Mouse (Mus musculus): ENCODE results near the gene Lce3a.

The Lce3a gene

DNA sequence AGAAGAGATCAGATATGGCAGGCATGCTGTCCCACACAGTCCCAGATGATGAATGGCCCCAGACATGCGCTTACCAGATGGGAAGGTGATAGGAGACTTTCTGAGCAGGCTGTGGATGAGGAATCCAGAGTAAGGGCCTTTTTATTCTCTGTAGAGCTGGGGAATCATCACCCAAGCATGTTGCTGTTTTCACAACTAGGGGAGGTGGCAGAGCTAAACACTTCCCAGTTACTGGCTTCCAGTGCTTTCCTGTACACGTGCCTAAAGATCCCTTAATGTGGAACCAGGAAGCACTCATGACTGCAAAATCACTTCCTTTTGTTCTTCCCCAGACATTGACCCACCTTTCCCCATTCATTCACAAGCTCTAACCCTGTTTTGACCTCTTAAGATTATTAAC, at the start of gene Lce3a:
TSS of gene Lce3a (minus strand) at position 101 of the 400 bp plus-strand sequence.
- no peak for DNase-seq

- DNase-seq = no peak
Measured at GRCm38 (mm10) chr3:92966761-92967160, 40.7 kb upstream of the Lce3a start, which contains the start of gene Lce3e. Gene Lce3e, plus strand, starts transcription at chr3:92967061.

DNA sequence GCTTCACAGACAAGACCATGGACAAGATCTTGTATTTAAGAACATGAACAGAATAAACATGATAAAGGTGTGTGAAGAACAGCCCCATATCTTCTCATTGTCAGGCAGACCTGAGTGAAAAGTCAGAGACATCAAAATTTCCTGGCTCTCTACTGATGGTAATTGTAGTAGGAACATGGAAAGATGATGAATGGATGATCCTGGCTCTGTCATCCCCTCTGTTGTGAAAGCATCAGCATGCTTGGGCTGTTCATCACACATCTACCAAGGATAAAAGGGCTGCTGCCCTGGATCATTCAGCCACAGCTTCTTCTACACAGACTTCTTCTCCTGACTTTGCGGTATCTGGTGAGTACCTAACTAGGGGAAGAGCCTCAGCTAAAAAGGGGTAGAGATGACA, 31.1 kb upstream of the Lce3a start, which contains the start of gene Lce3d:
TSS of gene Lce3d (plus strand) at position 301 of the 400 bp plus-strand sequence.
- DNase-seq = no peak

- DNase-seq = no peak
Measured at GRCm38 (mm10) chr3:92944186-92944585, 18.2 kb upstream of the Lce3a start, which contains the start of gene Lce3c. Gene Lce3c, plus strand, starts transcription at chr3:92944486.

DNA sequence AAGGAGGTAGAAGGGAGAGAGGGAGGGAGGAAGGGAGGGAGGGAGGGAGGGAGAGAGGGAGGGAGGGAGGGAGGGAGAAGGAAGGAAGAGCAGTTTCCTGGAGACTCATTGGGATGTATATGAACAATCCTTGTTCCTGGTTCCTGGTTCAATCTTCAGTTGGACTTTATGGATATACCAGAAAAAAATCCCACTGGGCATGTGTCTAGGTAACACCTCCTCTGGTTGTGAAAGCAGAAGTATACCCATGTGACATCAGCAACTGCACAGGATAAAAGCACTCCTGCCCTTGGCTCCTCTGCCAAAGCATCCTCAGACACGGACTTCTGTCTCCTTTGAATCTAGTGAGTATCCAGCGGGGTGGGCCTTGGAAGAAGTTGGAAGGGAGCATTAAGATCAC, 6.6 kb upstream of the Lce3a start, which contains the start of gene Lce3b:
TSS of gene Lce3b (plus strand) at position 301 of the 400 bp plus-strand sequence.
- no peak for DNase-seq

GRCm38 (mm10) chr3:92920364-92920763, 5.7 kb downstream of the Lce3a start:
- no peak for DNase-seq

- no peak for DNase-seq
Measured at GRCm38 (mm10) chr3:92907571-92907970, 18.5 kb downstream of the Lce3a start.

GRCm38 (mm10) chr3:92905182-92905581, 20.8 kb downstream of the Lce3a start:
- DNase-seq = no peak

GRCm38 (mm10) chr3:92903640-92904039, 22.4 kb downstream of the Lce3a start:
- no peak for DNase-seq

- DNase-seq = peak in 1 of 2 experiments; percentile 8
Measured at GRCm38 (mm10) chr3:92902992-92903391, 23.0 kb downstream of the Lce3a start.

GRCm38 (mm10) chr3:92894489-92894888, 31.5 kb downstream of the Lce3a start:
- DNase-seq = no peak

GRCm38 (mm10) chr3:92894063-92894462, 32.0 kb downstream of the Lce3a start:
- DNase-seq = peak; percentile 49 to 63

Data from lung, adult 18-20 months (tissue).